Mouse (Mus musculus): Measurements from ENCODE around the gene Selenoi. TPM values are rescaled to one million over a fixed set of nuclear protein-coding genes. Genes with fewer than 3 reads are reported as not detected.

Selenoi gene
- polyA plus RNA-seq, 1 experiment: 32.2 TPM

- no peak overlapping the region for H3K27ac ChIP-seq (ENCODE audit: control insufficient read depth, insufficient read depth, low read length)
- no peak for DNase-seq
- no peaks in the 10 kb centered on the region for H3K4me1 ChIP-seq (replicated peaks; ENCODE audit: control insufficient read depth, insufficient read depth, low read length)
- no peaks in the 10 kb centered on the region for H3K27me3 ChIP-seq (ENCODE audit: control insufficient read depth, insufficient read depth, low read length)
- no peak overlapping the region for H3K4me3 ChIP-seq (ENCODE audit: control insufficient read depth, insufficient read depth, low read length)
- WGBS: 96% methylated on average over 9 of the region's 9 CpGs
- H3K36me3 ChIP-seq (ENCODE audit: control insufficient read depth, insufficient read depth, low read length): no peaks in the 10 kb centered on the region
- TF ChIP-seq CTCF (IDR thresholded peaks at IDR 0.05; ENCODE audit: borderline replicate concordance, control insufficient read depth, extremely low read depth, insufficient read depth, low read length, poor library complexity) (no peak), POLR2A (IDR thresholded peaks at IDR 0.05; ENCODE audit: control insufficient read depth, extremely low read depth, insufficient read depth, low read length, poor library complexity) (no peak)
These were observed 13.6 kb downstream of the Selenoi start for GRCm38 (mm10) chr5:30245861-30246416.

- no peaks in the 10 kb centered on the region for H3K27me3 ChIP-seq (ENCODE audit: control insufficient read depth, insufficient read depth, low read length)
- H3K27ac ChIP-seq (ENCODE audit: control insufficient read depth, insufficient read depth, low read length): no peak overlapping the region
- H3K4me3 ChIP-seq (ENCODE audit: control insufficient read depth, insufficient read depth, low read length): no peak overlapping the region
- DNase-seq: peak; percentile 43
- no peaks in the 10 kb centered on the region for H3K36me3 ChIP-seq (ENCODE audit: control insufficient read depth, insufficient read depth, low read length)
- H3K4me1 ChIP-seq (replicated peaks; ENCODE audit: control insufficient read depth, insufficient read depth, low read length): no peaks in the 10 kb centered on the region
- no peak for TF ChIP-seq CTCF (IDR thresholded peaks at IDR 0.05; ENCODE audit: borderline replicate concordance, control insufficient read depth, extremely low read depth, insufficient read depth, low read length, poor library complexity)
- TF ChIP-seq POLR2A (IDR thresholded peaks at IDR 0.05; ENCODE audit: control insufficient read depth, extremely low read depth, insufficient read depth, low read length, poor library complexity): no peak
- whole genome bisulfite sequencing: 93% methylated on average over 1 of the region's 1 CpGs
These were observed 15.3 kb downstream of the Selenoi start for GRCm38 (mm10) chr5:30247666-30248065.

- Histone ChIP-seq H3K36me3 (ENCODE audit: control insufficient read depth, insufficient read depth, low read length) (peaks cover 17% of the 10 kb centered on the region), H3K27ac (ENCODE audit: control insufficient read depth, insufficient read depth, low read length) (no peak overlapping the region), H3K27me3 (ENCODE audit: control insufficient read depth, insufficient read depth, low read length) (no peaks in the 10 kb centered on the region), H3K4me1 (replicated peaks; ENCODE audit: control insufficient read depth, insufficient read depth, low read length) (no peaks in the 10 kb centered on the region), H3K4me3 (ENCODE audit: control insufficient read depth, insufficient read depth, low read length) (no peak overlapping the region)
- WGBS: 97% methylated on average over 12 of the region's 12 CpGs
- no peak for DNase-seq
- TF ChIP-seq CTCF (IDR thresholded peaks at IDR 0.05; ENCODE audit: borderline replicate concordance, control insufficient read depth, extremely low read depth, insufficient read depth, low read length, poor library complexity): no peak
- no peak for TF ChIP-seq POLR2A (IDR thresholded peaks at IDR 0.05; ENCODE audit: control insufficient read depth, extremely low read depth, insufficient read depth, low read length, poor library complexity)
These were observed 23.4 kb downstream of the Selenoi start for GRCm38 (mm10) chr5:30255567-30256354.

GRCm38 (mm10) chr5:30258776-30259175, 26.4 kb downstream of the Selenoi start:
- 96% methylated on average over 7 of the region's 7 CpGs for WGBS
- no peaks in the 10 kb centered on the region for H3K27me3 ChIP-seq (ENCODE audit: control insufficient read depth, insufficient read depth, low read length)
- H3K4me1 ChIP-seq (replicated peaks; ENCODE audit: control insufficient read depth, insufficient read depth, low read length): no peaks in the 10 kb centered on the region
- no peak overlapping the region for H3K27ac ChIP-seq (ENCODE audit: control insufficient read depth, insufficient read depth, low read length)
- H3K4me3 ChIP-seq (ENCODE audit: control insufficient read depth, insufficient read depth, low read length): no peak overlapping the region
- DNase-seq: no peak
- H3K36me3 ChIP-seq (ENCODE audit: control insufficient read depth, insufficient read depth, low read length): peaks cover 17% of the 10 kb centered on the region
- TF ChIP-seq CTCF (IDR thresholded peaks at IDR 0.05; ENCODE audit: borderline replicate concordance, control insufficient read depth, extremely low read depth, insufficient read depth, low read length, poor library complexity): no peak
- no peak for TF ChIP-seq POLR2A (IDR thresholded peaks at IDR 0.05; ENCODE audit: control insufficient read depth, extremely low read depth, insufficient read depth, low read length, poor library complexity)

- 94% methylated on average over 11 of the region's 11 CpGs for WGBS
- Histone ChIP-seq H3K4me3 (ENCODE audit: control insufficient read depth, insufficient read depth, low read length) (no peak overlapping the region), H3K4me1 (replicated peaks; ENCODE audit: control insufficient read depth, insufficient read depth, low read length) (peaks cover 25% of the 10 kb centered on the region), H3K27ac (ENCODE audit: control insufficient read depth, insufficient read depth, low read length) (no peak overlapping the region), H3K27me3 (ENCODE audit: control insufficient read depth, insufficient read depth, low read length) (no peaks in the 10 kb centered on the region), H3K36me3 (ENCODE audit: control insufficient read depth, insufficient read depth, low read length) (peaks cover 10% of the 10 kb centered on the region; the same call in 1 of the 2 replicates)
- DNase-seq: no peak
- no peak for TF ChIP-seq POLR2A (IDR thresholded peaks at IDR 0.05; ENCODE audit: control insufficient read depth, extremely low read depth, insufficient read depth, low read length, poor library complexity)
- TF ChIP-seq CTCF (IDR thresholded peaks at IDR 0.05; ENCODE audit: borderline replicate concordance, control insufficient read depth, extremely low read depth, insufficient read depth, low read length, poor library complexity): no peak
These were observed 38.3 kb downstream of the Selenoi start for GRCm38 (mm10) chr5:30270571-30271190.

GRCm38 (mm10) chr5:30271599-30272281, 39.4 kb downstream of the Selenoi start:
- 88% methylated on average over 11 of the region's 11 CpGs for WGBS
- H3K27me3 ChIP-seq (ENCODE audit: control insufficient read depth, insufficient read depth, low read length): no peaks in the 10 kb centered on the region
- TF ChIP-seq CTCF (IDR thresholded peaks at IDR 0.05; ENCODE audit: borderline replicate concordance, control insufficient read depth, extremely low read depth, insufficient read depth, low read length, poor library complexity): no peak
- no peak for TF ChIP-seq POLR2A (IDR thresholded peaks at IDR 0.05; ENCODE audit: control insufficient read depth, extremely low read depth, insufficient read depth, low read length, poor library complexity)
- peaks cover 5% of the 10 kb centered on the region; the same call in 1 of the 2 replicates for H3K36me3 ChIP-seq (ENCODE audit: control insufficient read depth, insufficient read depth, low read length)
- peaks cover 28% of the 10 kb centered on the region for H3K4me1 ChIP-seq (replicated peaks; ENCODE audit: control insufficient read depth, insufficient read depth, low read length)
- no peak for DNase-seq
- no peak overlapping the region for H3K4me3 ChIP-seq (ENCODE audit: control insufficient read depth, insufficient read depth, low read length)
- H3K27ac ChIP-seq (ENCODE audit: control insufficient read depth, insufficient read depth, low read length): peak overlapping the region; percentile 72

Measured in thymus, adult 2 months (tissue).